Mouse (Mus musculus): ENCODE results near the gene Hbb-bh2. TPM values are rescaled to one million over a fixed set of nuclear protein-coding genes. Genes with fewer than 3 reads are reported as not detected.

The Hbb-bh2 gene
- total RNA-seq (2012; rRNA removed): not detected in 2 replicates
- not detected for polyA plus RNA-seq (2012; ENCODE audit: insufficient read depth in 1 of 2, insufficient read length in 2 of 2, low read depth in 1 of 2, low replicate concordance in 2 of 2, missing spikeins in 1 of 2)

DNA sequence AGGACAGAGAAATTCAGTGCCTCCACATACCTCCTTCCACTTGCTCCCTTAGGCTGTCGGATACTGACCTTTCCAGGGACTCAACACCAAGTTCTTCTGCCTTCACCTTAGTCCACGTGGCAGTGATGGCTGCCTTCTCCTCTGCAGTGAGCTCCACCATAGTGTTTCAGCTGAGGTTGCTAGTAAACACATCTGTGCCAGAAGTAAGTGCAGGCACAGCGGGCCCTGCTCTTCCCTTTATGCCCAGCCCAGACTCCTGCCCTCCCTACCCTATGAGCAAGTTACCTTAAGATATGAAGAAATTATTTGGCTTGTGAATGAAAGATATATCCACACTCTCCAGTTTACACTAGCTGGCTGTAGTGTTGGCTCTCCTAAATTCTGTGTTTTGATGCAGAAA is at the start of gene Hbb-bh2:
Gene Hbb-bh2, minus strand, starts transcription at position 253 of the 400 bp plus-strand sequence.
- Histone ChIP-seq H3K79me2 (ENCODE audit: control insufficient read depth, insufficient read depth, low read length, poor library complexity) (no peaks in the 10 kb centered on the region), H3K4me3 (ENCODE audit: control insufficient read depth in 1 of 2, insufficient read depth in 1 of 2, low read depth in 2 of 2, low read length in 2 of 2) (no peak within 1 kb of the TSS), H3K4me1 (ENCODE audit: control insufficient read depth in 1 of 2, insufficient read depth in 2 of 2, low read length in 2 of 2) (peaks cover 7 to 12% of the 10 kb centered on the region in 2 experiments), H3K9ac (ENCODE audit: control insufficient read depth, low read depth, low read length, poor library complexity, severe bottlenecking) (no peak within 1 kb of the TSS), H3K27ac (ENCODE audit: control insufficient read depth, low read depth, low read length) (no peak within 1 kb of the TSS), H3K27me3 (ENCODE audit: control insufficient read depth in 1 of 2, insufficient read depth in 2 of 2, low read length in 2 of 2) (no peaks in the 10 kb centered on the region), H3K9me3 (replicated peaks; ENCODE audit: insufficient read depth, low read length) (no peaks in the 10 kb centered on the region), H3K36me3 (ENCODE audit: control insufficient read depth in 1 of 2, insufficient read depth in 2 of 2, low read length in 2 of 2) (peaks cover 0 to 4% of the 10 kb centered on the region in 2 experiments; a peak in 2 of 4 replicates)
- no peak for DNase-seq (ENCODE audit: low read depth, low spot score)
- TF ChIP-seq GATA1 (IDR thresholded peaks at IDR 0.05; ENCODE audit: low read depth, low read length) (no peak), TAL1 (IDR thresholded peaks at IDR 0.05; ENCODE audit: low read length) (no peak), BHLHE40 (IDR thresholded peaks at IDR 0.05; ENCODE audit: borderline replicate concordance, low read depth, low read length) (no peak), MXI1 (IDR thresholded peaks at IDR 0.05; ENCODE audit: low read depth, low read length) (no peak), MYC (IDR thresholded peaks at IDR 0.05; ENCODE audit: low read depth, low read length) (no peak), RAD21 (IDR thresholded peaks at IDR 0.05; ENCODE audit: low read depth, low read length) (no peak), GABPA (IDR thresholded peaks at IDR 0.05; ENCODE audit: low read depth, low read length) (no peak), ETS1 (IDR thresholded peaks at IDR 0.05; ENCODE audit: low read depth, low read length) (no peak)

DNA sequence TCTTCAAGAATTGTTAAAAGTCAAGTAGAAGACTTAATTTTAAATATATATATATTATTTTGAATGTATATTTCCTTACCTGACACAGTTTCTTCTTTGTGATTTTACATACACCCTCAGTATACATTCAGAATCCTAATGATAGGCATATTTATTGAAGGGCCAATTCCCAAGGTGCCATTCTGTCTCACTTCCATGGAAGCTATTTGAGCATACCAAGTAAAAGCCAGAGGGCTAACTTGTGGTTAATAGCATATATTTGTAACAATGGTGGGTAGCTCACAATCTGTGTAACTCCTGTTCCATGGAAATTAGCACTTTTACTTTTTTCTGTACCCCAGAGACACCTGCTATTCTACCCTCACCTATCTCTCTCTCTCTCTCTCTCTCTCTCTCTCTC is 45.8 kb upstream of the Hbb-bh2 start, which contains the start of gene Olfr66:
Gene Olfr66, minus strand, starts transcription at position 101 of the 400 bp plus-strand sequence.
- no peaks in the 10 kb centered on the region for H3K79me2 ChIP-seq (ENCODE audit: control insufficient read depth, insufficient read depth, low read length, poor library complexity)
- H3K4me3 ChIP-seq (ENCODE audit: control insufficient read depth in 1 of 2, insufficient read depth in 1 of 2, low read depth in 2 of 2, low read length in 2 of 2): no peak within 1 kb of the TSS
- no peak within 1 kb of the TSS for H3K9ac ChIP-seq (ENCODE audit: control insufficient read depth, low read depth, low read length, poor library complexity, severe bottlenecking)
- no peaks in the 10 kb centered on the region; a peak in 1 of 4 replicates for H3K27me3 ChIP-seq (ENCODE audit: control insufficient read depth in 1 of 2, insufficient read depth in 2 of 2, low read length in 2 of 2)
- no peak within 1 kb of the TSS for H3K27ac ChIP-seq (ENCODE audit: control insufficient read depth, low read depth, low read length)
- DNase-seq (ENCODE audit: low read depth, low spot score): no peak
- no peaks in the 10 kb centered on the region for H3K9me3 ChIP-seq (replicated peaks; ENCODE audit: insufficient read depth, low read length)
- no peaks in the 10 kb centered on the region for H3K36me3 ChIP-seq (ENCODE audit: control insufficient read depth in 1 of 2, insufficient read depth in 2 of 2, low read length in 2 of 2)
- TF ChIP-seq UBTF (IDR thresholded peaks at IDR 0.05; ENCODE audit: borderline replicate concordance, insufficient read depth, low read depth, low read length) (no peak), JUND (IDR thresholded peaks at IDR 0.05; ENCODE audit: low read depth, low read length) (no peak), MYB (IDR thresholded peaks at IDR 0.05; ENCODE audit: low read depth, low read length) (no peak), SMC3 (IDR thresholded peaks at IDR 0.05; ENCODE audit: low read depth, low read length) (no peak), GATA1 (IDR thresholded peaks at IDR 0.05; ENCODE audit: low read depth, low read length) (no peak)
- no peaks in the 10 kb centered on the region for H3K4me1 ChIP-seq (ENCODE audit: control insufficient read depth in 1 of 2, insufficient read depth in 2 of 2, low read length in 2 of 2)

DNA sequence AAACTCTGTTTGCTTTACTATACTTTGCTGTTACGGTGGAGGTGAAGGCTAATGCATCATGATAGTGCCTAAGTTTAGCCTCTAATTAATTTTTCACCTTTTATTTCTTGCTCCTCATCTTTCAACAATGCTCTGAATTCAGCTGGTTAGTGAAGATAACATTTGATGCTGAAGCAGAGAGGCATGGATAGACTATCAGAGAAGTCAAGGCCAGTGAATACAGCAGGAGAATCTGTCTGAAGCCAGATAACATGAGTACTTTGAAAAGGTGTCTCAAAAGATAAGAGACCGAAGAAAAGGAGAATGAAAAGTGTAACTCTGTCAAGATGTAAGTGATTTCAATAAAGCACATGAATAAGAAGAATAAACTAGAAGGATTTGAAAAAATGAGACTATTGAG is 36.8 kb upstream of the Hbb-bh2 start:
- TF ChIP-seq TAL1 (IDR thresholded peaks at IDR 0.05; ENCODE audit: low read length) (peak; percentile 90), CHD1 (IDR thresholded peaks at IDR 0.05; ENCODE audit: low read depth, low read length) (no peak), RAD21 (IDR thresholded peaks at IDR 0.05; ENCODE audit: low read depth, low read length) (no peak), EP300 (IDR thresholded peaks at IDR 0.05; ENCODE audit: low read depth in 1 of 2, low read length in 2 of 2) (peak; percentile 91 to 96), POLR2AphosphoS2 (IDR thresholded peaks at IDR 0.05; ENCODE audit: low read length) (no peak), RCOR1 (IDR thresholded peaks at IDR 0.05; ENCODE audit: low read depth, low read length) (peak; percentile 83), MXI1 (IDR thresholded peaks at IDR 0.05; ENCODE audit: low read depth, low read length) (no peak), TCF12 (IDR thresholded peaks at IDR 0.05; ENCODE audit: low read depth, low read length) (peak; percentile 98), ZKSCAN1 (IDR thresholded peaks at IDR 0.05; ENCODE audit: low read depth, low read length) (no peak), SIN3A (IDR thresholded peaks at IDR 0.05; ENCODE audit: low read length) (peak; percentile 37; the same call in 1 of the 2 replicates), MEF2A (IDR thresholded peaks at IDR 0.05; ENCODE audit: extremely low read depth, insufficient replicate concordance, low read depth, low read length, poor library complexity, severe bottlenecking) (no peak), GATA1 (IDR thresholded peaks at IDR 0.05; ENCODE audit: low read depth, low read length) (peak; percentile 96), ETS1 (IDR thresholded peaks at IDR 0.05; ENCODE audit: low read depth, low read length) (peak; percentile 87), MYC (IDR thresholded peaks at IDR 0.05; ENCODE audit: low read depth, low read length) (peak; percentile 25; the same call in 1 of the 2 replicates)
- DNase-seq (ENCODE audit: low read depth, low spot score): peak; percentile 48
- H3K27ac ChIP-seq (ENCODE audit: control insufficient read depth, low read depth, low read length): no peak overlapping the region

More for the DNA sequence above, 36.8 kb upstream of the Hbb-bh2 start:
- Histone ChIP-seq H3K27me3 (ENCODE audit: control insufficient read depth in 1 of 2, insufficient read depth in 2 of 2, low read length in 2 of 2) (no peaks in the 10 kb centered on the region), H3K36me3 (ENCODE audit: control insufficient read depth in 1 of 2, insufficient read depth in 2 of 2, low read length in 2 of 2) (peaks cover 0 to 7% of the 10 kb centered on the region in 2 experiments; a peak in 2 of 4 replicates), H3K9me3 (replicated peaks; ENCODE audit: insufficient read depth, low read length) (no peaks in the 10 kb centered on the region), H3K4me1 (ENCODE audit: control insufficient read depth in 1 of 2, insufficient read depth in 2 of 2, low read length in 2 of 2) (peaks cover 5 to 8% of the 10 kb centered on the region in 2 experiments; a peak in 2 of 4 replicates), H3K9ac (ENCODE audit: control insufficient read depth, low read depth, low read length, poor library complexity, severe bottlenecking) (no peak overlapping the region), H3K79me2 (ENCODE audit: control insufficient read depth, insufficient read depth, low read length, poor library complexity) (no peaks in the 10 kb centered on the region; the same call in 1 of the 2 replicates), H3K4me3 (ENCODE audit: control insufficient read depth in 1 of 2, insufficient read depth in 1 of 2, low read depth in 2 of 2, low read length in 2 of 2) (no peak overlapping the region)

Data from MEL (cell line).